Mouse (Mus musculus) brain, embryonic 14.5 days (tissue): Measurements from ENCODE around the gene Actl6b. TPM values are rescaled to one million over a fixed set of nuclear protein-coding genes. Genes with fewer than 3 reads are reported as not detected.
A peak's percentile ranks its signal among the peaks of the same experiment; 100 is the strongest.

Experiments
- DNase-seq: peaks from one replicate; pipeline ENCODE4 v3.0.0-alpha.2; 2011; ENCODE audit warnings: low read depth
- CTCF ChIP-seq: fragments of 200-500 bp; IDR thresholded peaks from 2 replicates; pipeline ENCODE4 v1.5.1; 2012; ENCODE audit warnings: inconsistent platforms, mild to moderate bottlenecking, moderate library complexity, borderline replicate concordance; ENCODE audit not compliant: insufficient read depth, insufficient read length; ENCODE audit errors: extremely low read depth
- POLR2A ChIP-seq: fragments of 200-500 bp; IDR thresholded peaks from 2 replicates; pipeline ENCODE4 v1.6.1; 2012; ENCODE audit warnings: mild to moderate bottlenecking, inconsistent platforms, borderline replicate concordance; ENCODE audit not compliant: poor library complexity, insufficient read depth, insufficient read length, severe bottlenecking; ENCODE audit errors: extremely low read depth
- polyA plus RNA-seq: library from polyadenylated mRNA; depleted of rRNA; stranded (reverse); fragments of >200 nt; gene quantifications from 2 replicates; pipeline ENCODE4 v1.2.3, GENCODE M21; 2012

Gene Actl6b
- polyA plus RNA-seq, 1 experiment = 298 TPM

DNA sequence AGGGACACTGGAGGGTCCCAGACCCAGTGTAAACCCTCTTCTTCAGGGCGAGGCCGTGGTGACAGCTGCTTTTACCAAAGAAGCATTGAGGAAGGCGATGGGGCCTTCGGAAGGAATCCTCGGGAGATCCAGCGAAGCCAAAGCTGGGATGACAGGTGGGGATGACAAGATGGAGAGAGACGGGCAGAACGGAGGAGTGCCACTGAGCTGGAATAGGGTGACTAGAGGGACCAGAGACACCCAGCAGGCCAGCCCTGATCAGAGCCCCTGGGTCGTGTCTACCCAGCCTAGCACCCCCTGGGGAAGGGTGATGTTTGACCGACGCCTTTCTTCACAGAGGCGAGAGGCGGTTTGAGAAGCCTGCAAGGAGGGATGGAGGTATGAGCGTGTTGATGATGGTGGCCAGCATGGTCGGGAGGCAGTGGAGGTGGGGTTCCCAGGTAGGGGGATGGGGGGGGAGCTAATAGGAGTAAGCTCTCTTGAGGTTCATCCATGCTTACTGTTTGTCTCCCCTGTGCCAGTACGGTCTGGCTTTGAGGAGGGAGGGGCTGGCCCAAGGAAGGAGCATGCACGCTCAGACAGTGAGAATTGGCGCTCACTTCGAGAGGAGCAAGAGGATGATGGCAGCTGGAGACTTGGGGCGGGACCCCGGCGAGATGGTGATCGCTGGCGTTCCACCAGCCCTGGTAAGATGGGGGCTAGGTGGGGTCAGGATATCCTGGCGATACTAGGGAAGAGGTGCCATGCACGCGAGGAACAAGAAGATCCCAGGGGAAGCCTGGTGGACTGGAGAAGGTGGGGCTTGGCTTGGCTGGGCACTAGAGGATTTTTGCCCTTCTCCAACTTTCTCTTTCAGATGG is 33.4 kb upstream of the Actl6b start:
- no peak for DNase-seq
- no peak for TF ChIP-seq POLR2A
- no peak for TF ChIP-seq CTCF

DNA sequence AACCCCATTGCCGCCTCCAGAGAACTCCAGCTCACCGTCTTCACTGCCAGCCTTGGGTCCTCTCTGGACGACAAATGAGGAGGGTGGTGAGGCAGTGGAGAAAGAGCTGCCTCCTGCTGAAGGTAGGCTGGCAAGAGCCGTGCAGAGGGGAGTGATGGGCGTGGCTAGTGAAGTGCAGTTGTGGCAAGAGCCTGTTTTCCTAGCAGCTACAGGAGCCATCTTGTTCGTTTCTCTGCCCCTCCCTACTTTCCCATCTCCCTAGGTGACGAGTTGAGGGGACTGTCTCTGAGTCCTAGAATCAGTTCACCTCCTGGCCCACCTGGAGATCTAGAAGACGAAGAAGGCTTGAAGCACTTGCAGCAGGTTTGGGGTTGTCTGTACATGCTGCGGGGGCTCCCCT is 31.5 kb upstream of the Actl6b start:
- TF ChIP-seq POLR2A (no peak), CTCF (no peak)

DNA sequence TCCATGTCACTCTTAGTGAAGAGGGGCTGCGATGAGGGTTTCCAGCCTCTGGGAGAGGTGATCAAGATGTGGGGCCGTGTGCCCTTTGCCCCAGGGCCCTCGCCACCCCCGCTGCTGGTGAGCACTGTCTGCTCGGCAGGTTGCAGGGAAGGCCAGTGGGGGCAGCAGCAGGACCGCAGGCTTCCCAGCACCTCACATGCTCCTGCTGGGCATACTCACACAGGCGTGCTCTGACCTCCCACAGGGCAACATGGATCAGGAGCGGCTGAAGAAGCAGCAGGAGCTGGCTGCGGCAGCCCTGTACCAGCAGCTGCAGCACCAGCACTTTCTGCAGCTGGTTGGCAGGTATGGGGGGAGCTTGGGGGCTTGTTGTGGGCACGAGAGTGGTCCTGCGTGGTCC is 30.6 kb upstream of the Actl6b start:
- DNase-seq = no peak
- TF ChIP-seq POLR2A = no peak
- TF ChIP-seq CTCF = no peak

More for the DNA sequence above, 31.5 kb upstream of the Actl6b start:
- no peak for DNase-seq

DNA sequence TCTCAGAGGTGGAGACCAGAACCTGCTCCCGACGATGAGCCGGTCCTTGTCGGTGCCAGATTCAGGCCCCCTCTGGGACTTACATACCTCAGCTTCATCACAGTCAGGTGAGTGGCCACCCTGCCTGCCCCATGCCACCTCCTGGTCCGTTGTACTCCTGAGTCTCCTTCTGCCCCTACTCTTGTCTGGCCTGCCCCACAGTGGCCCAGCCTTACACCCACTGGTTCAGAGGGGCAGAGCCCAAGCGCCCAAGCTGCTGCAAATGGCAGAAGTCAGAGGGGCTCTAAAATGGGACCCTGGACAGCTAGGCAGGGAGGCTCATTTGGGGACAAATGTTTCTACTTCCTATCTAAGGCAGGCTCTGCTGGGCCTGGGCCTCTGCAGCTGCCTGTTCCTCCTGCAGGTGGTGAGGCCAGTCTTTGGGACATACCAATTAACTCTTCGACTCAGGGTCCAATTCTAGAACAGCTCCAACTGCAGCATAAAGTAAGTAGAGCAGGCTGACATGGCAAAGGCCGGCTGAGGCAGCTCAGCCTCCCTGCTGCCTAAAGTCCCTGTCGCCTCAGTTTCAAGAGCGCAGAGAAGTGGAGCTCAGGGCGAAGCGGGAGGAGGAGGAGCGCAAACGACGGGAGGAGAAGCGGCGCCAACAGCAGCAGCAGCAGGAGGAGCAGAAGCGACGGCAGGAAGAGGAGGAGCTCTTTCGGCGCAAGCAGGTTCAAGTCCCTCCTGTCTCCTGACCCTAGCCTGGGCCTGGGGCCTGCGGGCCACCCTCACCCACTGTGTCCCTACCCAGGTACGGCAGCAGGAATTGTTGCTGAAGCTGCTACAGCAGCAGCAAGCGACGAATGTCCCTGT is 29.7 kb upstream of the Actl6b start:
- no peak for TF ChIP-seq POLR2A
- TF ChIP-seq CTCF = no peak
- no peak for DNase-seq

DNA sequence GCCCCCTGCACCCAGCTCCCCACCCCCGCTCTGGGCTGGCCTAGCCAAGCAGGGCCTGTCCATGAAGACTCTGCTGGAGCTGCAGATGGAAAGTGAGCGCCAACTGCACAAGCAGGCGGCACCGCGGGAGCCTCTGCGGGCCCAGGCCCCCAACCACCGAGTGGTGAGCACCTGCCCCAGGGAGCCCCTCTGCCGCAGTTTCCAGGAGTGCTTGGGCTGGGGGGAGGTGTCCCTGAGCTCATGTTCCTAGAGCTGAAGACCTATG is 29.1 kb upstream of the Actl6b start:
- DNase-seq = no peak
- TF ChIP-seq CTCF = no peak
- TF ChIP-seq POLR2A = no peak

DNA sequence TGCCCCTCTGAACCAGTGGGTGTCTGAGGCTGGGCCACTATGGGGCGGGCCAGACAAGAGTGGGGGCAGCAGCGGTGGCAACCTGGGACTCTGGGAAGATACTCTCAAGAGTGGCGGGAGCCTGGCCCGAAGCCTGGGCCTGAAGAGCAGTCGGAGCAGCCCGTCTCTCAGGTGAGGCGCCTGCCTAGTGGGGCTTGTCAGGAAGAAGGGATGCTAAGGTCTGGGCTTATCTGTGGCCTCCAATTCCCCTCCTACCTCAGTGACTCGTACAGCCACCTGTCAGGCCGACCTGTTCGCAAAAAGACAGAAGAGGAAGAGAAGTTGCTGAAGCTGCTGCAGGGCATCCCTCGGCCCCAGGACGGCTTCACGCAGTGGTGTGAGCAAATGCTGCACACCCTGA is 28.6 kb upstream of the Actl6b start:
- no peak for DNase-seq
- TF ChIP-seq POLR2A (no peak), CTCF (no peak)

DNA sequence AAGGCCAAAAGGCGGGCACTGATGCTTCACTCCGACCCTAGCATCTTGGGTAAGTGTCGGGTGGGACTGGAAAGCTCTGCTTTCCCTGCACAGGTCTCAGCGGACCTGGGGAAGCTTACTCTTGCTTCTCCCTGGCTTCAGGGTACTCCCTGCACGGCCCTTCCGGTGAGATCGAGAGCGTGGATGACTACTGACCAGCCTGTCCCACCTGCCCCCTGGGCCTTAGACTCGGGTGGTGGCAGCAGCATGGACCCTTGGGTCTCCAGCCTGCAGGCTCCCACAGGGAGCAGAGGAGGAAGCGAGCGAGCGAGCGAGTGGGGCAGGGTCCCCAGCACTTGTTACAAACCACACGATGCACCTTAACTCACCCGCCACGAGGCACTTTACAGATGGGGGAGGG is 27.8 kb upstream of the Actl6b start:
- TF ChIP-seq CTCF = no peak
- TF ChIP-seq POLR2A = no peak
- DNase-seq = no peak

DNA sequence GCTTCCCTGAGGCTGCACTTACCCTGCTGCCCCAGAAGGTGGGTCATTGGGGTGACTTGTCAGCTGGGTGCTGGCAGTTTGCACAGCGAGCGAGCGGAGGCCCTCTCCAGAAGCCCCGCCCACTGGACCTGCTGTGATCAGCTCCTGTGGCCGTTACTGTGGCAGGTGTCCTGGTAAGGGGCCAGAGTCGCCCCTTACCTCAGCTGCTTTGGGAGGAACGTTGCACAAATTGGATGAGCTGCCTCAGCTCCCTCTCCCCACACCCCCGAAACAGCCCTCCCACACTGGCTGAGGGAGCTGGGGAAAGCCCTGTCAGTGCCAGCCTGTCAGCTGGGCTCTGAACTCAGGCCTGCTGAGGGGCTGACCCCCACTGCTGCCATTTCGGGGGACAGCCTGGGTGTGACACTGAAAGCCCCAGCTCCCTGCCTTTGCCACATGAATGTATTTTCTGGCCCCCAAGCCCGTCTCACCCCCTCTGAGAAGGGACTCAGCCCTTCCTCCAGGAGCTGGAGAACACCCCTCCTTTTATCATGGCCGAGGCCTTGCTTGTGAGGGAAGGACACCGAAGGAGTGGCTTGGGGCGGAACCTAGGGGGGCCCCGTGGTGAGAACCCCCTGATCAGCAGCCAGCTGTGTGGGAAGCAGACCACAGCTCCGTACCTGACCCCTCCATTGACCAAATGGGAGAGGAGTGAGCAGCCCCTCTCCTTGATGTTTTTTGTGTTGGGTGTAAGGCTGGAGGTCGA is 27.0 kb upstream of the Actl6b start:
- TF ChIP-seq POLR2A = no peak
- TF ChIP-seq CTCF = no peak
- DNase-seq = peak; percentile 57

DNA sequence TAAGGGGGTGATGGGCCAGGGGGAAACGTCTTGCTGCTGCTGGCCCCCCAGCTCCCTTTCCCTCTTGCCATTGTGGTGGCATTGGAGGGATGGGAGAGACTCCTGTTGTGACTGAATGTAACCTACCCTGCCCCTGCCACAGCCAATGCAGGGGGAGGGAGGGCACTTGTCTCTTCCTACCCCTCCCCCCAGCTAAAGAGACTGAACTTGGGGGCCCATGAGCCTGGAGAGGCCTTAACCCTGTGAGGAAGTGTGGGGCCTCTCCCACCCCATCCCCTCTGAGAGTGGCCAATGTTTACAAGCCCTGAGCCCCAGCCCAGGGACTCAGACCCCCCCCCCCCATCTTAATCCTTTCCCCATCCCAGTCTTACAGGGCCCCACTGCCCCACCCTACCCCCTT is 25.9 kb upstream of the Actl6b start:
- TF ChIP-seq CTCF (no peak), POLR2A (no peak)
- DNase-seq = no peak

DNA sequence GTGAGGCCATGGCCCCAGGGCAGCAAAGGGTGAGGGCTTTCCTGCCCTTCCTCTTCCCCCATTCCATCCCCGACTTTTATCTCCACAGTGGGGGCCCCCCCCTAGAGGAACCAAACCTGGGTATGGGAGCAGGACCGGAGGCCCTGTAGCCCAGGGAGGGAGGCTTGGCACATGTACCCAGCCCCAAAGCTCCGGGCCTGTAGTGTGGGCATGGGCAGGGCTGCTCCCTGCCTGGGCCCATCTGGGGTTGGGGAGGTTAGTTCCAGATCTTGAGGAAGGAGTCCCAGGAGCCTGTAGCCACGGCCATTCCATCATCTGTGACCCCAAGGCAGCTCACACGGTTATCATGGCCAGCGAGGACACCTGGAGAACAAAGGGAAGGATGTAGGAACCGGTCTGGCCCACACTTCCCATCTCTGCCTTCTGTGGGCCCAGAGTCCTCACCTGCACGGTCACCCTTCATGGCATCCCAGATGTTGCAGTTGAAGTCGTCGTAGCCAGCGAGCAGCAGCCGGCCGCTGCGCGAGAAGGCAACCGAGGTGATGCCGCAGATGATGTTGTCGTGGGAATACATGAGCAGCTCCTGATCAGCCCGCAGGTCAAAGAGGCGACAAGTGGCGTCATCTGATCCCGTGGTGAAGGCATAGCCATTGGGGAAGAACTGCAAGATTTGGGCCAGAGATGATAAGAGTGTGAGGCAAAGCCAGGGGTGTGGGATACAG is 24.9 kb upstream of the Actl6b start:
- TF ChIP-seq POLR2A (no peak), CTCF (no peak)
- no peak for DNase-seq
